In genomic region chr1:57741740-57742139, GRCm38 (mm10) we compare ENCODE assay signal across 14 mouse cellular contexts. TPM values are rescaled to one million over a fixed set of nuclear protein-coding genes. Genes with fewer than 3 reads are reported as not detected.
A peak's percentile ranks its signal among the peaks of the same experiment; 100 is the strongest.
DNase-seq lines count a peak whose midpoint lies in the region; ATAC-seq lines count a peak whose summit lies in the region.
"Had no signal": no experiment of that assay in that cellular context is flagged by ENCODE, and none has a peak within 500 bp of the region (broad histone marks: within the 10 kb centered on the region; RNA-seq: fewer than 3 reads in every experiment).

No protein-coding gene starts in this region.

- H3K27ac ChIP-seq in hindbrain, embryonic 16.5 days (ENCODE audit: low read depth, low read length), result no peak overlapping the region
- no peak overlapping the region for H3K27ac ChIP-seq in hindbrain, embryonic 14.5 days
- H3K27ac ChIP-seq: heart, embryonic 13.5 days; hindbrain, embryonic 13.5 days; liver, embryonic 14.5 days had no signal

- H3K4me3 ChIP-seq in hindbrain, embryonic 16.5 days (ENCODE audit: low read length), result no peak overlapping the region
- H3K4me3 ChIP-seq in hindbrain, embryonic 14.5 days (replicated peaks; ENCODE audit: low read length), result no peak overlapping the region
- H3K4me3 ChIP-seq: heart, embryonic 13.5 days; hindbrain, embryonic 13.5 days had no signal

- WGBS in hindbrain, embryonic 16.5 days, result 77% methylated on average over 8 of the region's 8 CpGs
- 93% methylated on average over 8 of the region's 8 CpGs for WGBS in hindbrain, embryonic 14.5 days

- H3K9ac ChIP-seq in hindbrain, embryonic 16.5 days (ENCODE audit: low read depth, low read length), result no peak overlapping the region
- no peak overlapping the region for H3K9ac ChIP-seq in hindbrain, embryonic 14.5 days
- H3K9ac ChIP-seq: heart, embryonic 13.5 days; hindbrain, embryonic 13.5 days; liver, embryonic 14.5 days had no signal

- no peak overlapping the region for H3K4me2 ChIP-seq in hindbrain, embryonic 16.5 days (ENCODE audit: low read length)
- H3K4me2 ChIP-seq in hindbrain, embryonic 14.5 days (replicated peaks), result no peak overlapping the region
- H3K4me2 ChIP-seq: heart, embryonic 13.5 days; hindbrain, embryonic 13.5 days; midbrain, embryonic 11.5 days had no signal

- H3K9me3 ChIP-seq in hindbrain, embryonic 16.5 days (ENCODE audit: control insufficient read depth, low read length), result no peaks in the 10 kb centered on the region
- no peaks in the 10 kb centered on the region for H3K9me3 ChIP-seq in hindbrain, embryonic 14.5 days (ENCODE audit: control insufficient read depth, low read length)
- H3K9me3 ChIP-seq: heart, embryonic 13.5 days; hindbrain, embryonic 13.5 days had no signal

- H3K4me1 ChIP-seq in hindbrain, embryonic 16.5 days (ENCODE audit: control insufficient read depth, insufficient read depth, low read depth, low read length), result no peaks in the 10 kb centered on the region
- no peaks in the 10 kb centered on the region for H3K4me1 ChIP-seq in hindbrain, embryonic 14.5 days (replicated peaks; ENCODE audit: control insufficient read depth, insufficient read depth, low read length)
- H3K4me1 ChIP-seq: heart, embryonic 13.5 days; hindbrain, embryonic 13.5 days had no signal

- ATAC-seq in hindbrain, embryonic 16.5 days, result no peak
- no peak for ATAC-seq in hindbrain, embryonic 14.5 days (ENCODE audit: low FRiP score)

- no peaks in the 10 kb centered on the region for H3K36me3 ChIP-seq in hindbrain, embryonic 16.5 days (ENCODE audit: control insufficient read depth, insufficient read depth, low read length)
- H3K36me3 ChIP-seq in hindbrain, embryonic 14.5 days (replicated peaks; ENCODE audit: control insufficient read depth, insufficient read depth), result no peaks in the 10 kb centered on the region
- H3K36me3 ChIP-seq: heart, embryonic 13.5 days; hindbrain, embryonic 13.5 days had no signal

- peak; percentile 10 for DNase-seq in heart, postnatal 4 days
- no peak for DNase-seq in heart, adult 8-10 months (ENCODE audit: low spot score)
- DNase-seq in urinary bladder, postnatal 14 days (ENCODE audit: low spot score), result peak; percentile 14
- DNase-seq in urinary bladder, adult 2 months (ENCODE audit: low spot score), result no peak
- DNase-seq in kidney, postnatal 14 days, result peak; percentile 41
- DNase-seq in hindbrain, embryonic 14.5 days (ENCODE audit: low spot score), result no peak
- DNase-seq: adrenal gland, postnatal 14 days; cerebellum, adult 11-12 months; embryo, embryonic 11 days had no signal

- no peaks in the 10 kb centered on the region for H3K27me3 ChIP-seq in hindbrain, embryonic 16.5 days (replicated peaks; ENCODE audit: control insufficient read depth, insufficient read depth, low read length)
- no peaks in the 10 kb centered on the region for H3K27me3 ChIP-seq in hindbrain, embryonic 14.5 days (ENCODE audit: control insufficient read depth, insufficient read depth, low read length)
- H3K27me3 ChIP-seq: heart, embryonic 13.5 days; hindbrain, embryonic 13.5 days had no signal

RNA-seq across cellular contexts. Expression of gene Spats2l, which starts 32.2 kb away (rescaled TPM):
- total RNA-seq in heart, postnatal 4 days (2021), result 10 to 100 TPM; 29.7 to 32.7 TPM
- 1 to 10 TPM; 6.4 to 7.5 (median 6.8) TPM for total RNA-seq in heart, adult 8-10 months (2022)
- polyA plus RNA-seq in urinary bladder, adult 2 months (2012; rRNA removed), result 27.9 and 31.1 TPM in 2 replicates
- 79.2 and 89.1 TPM in 2 replicates for polyA plus RNA-seq in hindbrain, embryonic 16.5 days (2015; fragmentation: Nextera tagmentation; extraction: Ambion mirVana)
- polyA plus RNA-seq in hindbrain, embryonic 14.5 days (2014; fragmentation: Nextera tagmentation; extraction: Ambion mirVana), result 83.2 and 86.9 TPM in 2 replicates

Comparison
In these comparisons a context has a peak if more than half of its experiments do, and no peak if none do; other contexts are left out.
1. DNase-seq: peak in heart, postnatal 4 days (single experiment), urinary bladder, postnatal 14 days (single experiment) and kidney, postnatal 14 days (single experiment); none in heart, adult 8-10 months (single experiment), urinary bladder, adult 2 months (single experiment) and hindbrain, embryonic 14.5 days (single experiment).